Mouse (Mus musculus): ENCODE measurements at regions not wholly inside any gene's neighbourhood (a gene's known extent, or its start where the extent isn't known, plus 50 kb on each side); places are given as distances from the start of the nearest gene placed in this dataset.
"Not testable (repeated sequence)": the region's sequence is repeated elsewhere in the genome, so short reads cannot be mapped to it uniquely, and the experiment has no call there.

- ATAC-seq (ENCODE audit: insufficient read depth, low FRiP score) = no peak
- no peak overlapping the region for H3K27ac ChIP-seq (ENCODE audit: low read length)
- no peaks in the 10 kb centered on the region for H3K9me3 ChIP-seq (replicated peaks; ENCODE audit: control insufficient read depth, low read length)
- H3K9ac ChIP-seq (ENCODE audit: low read length) = no peak overlapping the region
- H3K36me3 ChIP-seq (ENCODE audit: control insufficient read depth, insufficient read depth, low read length) = no peaks in the 10 kb centered on the region
- 64% methylated on average over 7 of the region's 7 CpGs for WGBS
- no peaks in the 10 kb centered on the region for H3K4me1 ChIP-seq (ENCODE audit: control insufficient read depth, insufficient read depth, low read length)
- no peaks in the 10 kb centered on the region for H3K27me3 ChIP-seq (ENCODE audit: control insufficient read depth, insufficient read depth, low read length)
- no peak overlapping the region for H3K4me3 ChIP-seq (replicated peaks; ENCODE audit: low read length)
- H3K4me2 ChIP-seq (ENCODE audit: low read depth, low read length) = no peak overlapping the region
Measured at GRCm38 (mm10) chr8:114004436-114004835, 128.9 kb upstream of the Nudt7 start.

GRCm38 (mm10) chr8:114006587-114006986 is 126.8 kb upstream of the Nudt7 start:
- Histone ChIP-seq H3K4me3 (replicated peaks; ENCODE audit: low read length) (no peak overlapping the region), H3K27me3 (ENCODE audit: control insufficient read depth, insufficient read depth, low read length) (no peaks in the 10 kb centered on the region), H3K4me1 (ENCODE audit: control insufficient read depth, insufficient read depth, low read length) (no peaks in the 10 kb centered on the region), H3K4me2 (ENCODE audit: low read depth, low read length) (no peak overlapping the region), H3K9ac (ENCODE audit: low read length) (no peak overlapping the region), H3K9me3 (replicated peaks; ENCODE audit: control insufficient read depth, low read length) (0 out of 2 replicates have a peak, but pooled peaks cover 4% of the 10 kb centered on the region), H3K27ac (ENCODE audit: low read length) (no peak overlapping the region), H3K36me3 (ENCODE audit: control insufficient read depth, insufficient read depth, low read length) (no peaks in the 10 kb centered on the region)
- WGBS = 78% methylated on average over 5 of the region's 5 CpGs
- no peak for ATAC-seq (ENCODE audit: insufficient read depth, low FRiP score)

GRCm38 (mm10) chr8:114007103-114007502 is 126.3 kb upstream of the Nudt7 start:
- Histone ChIP-seq H3K4me3 (replicated peaks; ENCODE audit: low read length) (no peak overlapping the region), H3K9ac (ENCODE audit: low read length) (no peak overlapping the region), H3K27ac (ENCODE audit: low read length) (no peak overlapping the region), H3K36me3 (ENCODE audit: control insufficient read depth, insufficient read depth, low read length) (no peaks in the 10 kb centered on the region), H3K9me3 (replicated peaks; ENCODE audit: control insufficient read depth, low read length) (0 out of 2 replicates have a peak, but pooled peaks cover 4% of the 10 kb centered on the region), H3K27me3 (ENCODE audit: control insufficient read depth, insufficient read depth, low read length) (no peaks in the 10 kb centered on the region), H3K4me2 (ENCODE audit: low read depth, low read length) (no peak overlapping the region), H3K4me1 (ENCODE audit: control insufficient read depth, insufficient read depth, low read length) (no peaks in the 10 kb centered on the region)
- WGBS = 78% methylated on average over 10 of the region's 10 CpGs
- ATAC-seq (ENCODE audit: insufficient read depth, low FRiP score) = no peak

- H3K9ac ChIP-seq (ENCODE audit: low read length) = no peak overlapping the region
- peak; percentile 56; the same call in 1 of the 2 replicates for ATAC-seq (ENCODE audit: insufficient read depth, low FRiP score)
- H3K4me1 ChIP-seq (ENCODE audit: control insufficient read depth, insufficient read depth, low read length) = peaks cover 5% of the 10 kb centered on the region; the same call in 1 of the 2 replicates
- no peaks in the 10 kb centered on the region for H3K27me3 ChIP-seq (ENCODE audit: control insufficient read depth, insufficient read depth, low read length)
- H3K27ac ChIP-seq (ENCODE audit: low read length) = no peak overlapping the region
- H3K36me3 ChIP-seq (ENCODE audit: control insufficient read depth, insufficient read depth, low read length) = no peaks in the 10 kb centered on the region
- no peak overlapping the region for H3K4me3 ChIP-seq (replicated peaks; ENCODE audit: low read length)
- 31% methylated on average over 5 of the region's 5 CpGs for WGBS
- H3K4me2 ChIP-seq (ENCODE audit: low read depth, low read length) = no peak overlapping the region
- no peaks in the 10 kb centered on the region for H3K9me3 ChIP-seq (replicated peaks; ENCODE audit: control insufficient read depth, low read length)
Measured at GRCm38 (mm10) chr8:114018364-114018763, 115.0 kb upstream of the Nudt7 start.

GRCm38 (mm10) chr8:114030141-114030540 is 103.2 kb upstream of the Nudt7 start:
- not testable (repeated sequence) for H3K9ac ChIP-seq (ENCODE audit: low read length); H3K4me2 ChIP-seq (ENCODE audit: low read depth, low read length); H3K36me3 ChIP-seq (ENCODE audit: control insufficient read depth, insufficient read depth, low read length); ATAC-seq (ENCODE audit: insufficient read depth, low FRiP score); H3K4me1 ChIP-seq (ENCODE audit: control insufficient read depth, insufficient read depth, low read length); H3K27ac ChIP-seq (ENCODE audit: low read length); H3K9me3 ChIP-seq (replicated peaks; ENCODE audit: control insufficient read depth, low read length); H3K4me3 ChIP-seq (replicated peaks; ENCODE audit: low read length); H3K27me3 ChIP-seq (ENCODE audit: control insufficient read depth, insufficient read depth, low read length)
- WGBS = 93% methylated on average over 9 of the region's 9 CpGs

- H3K9ac ChIP-seq (ENCODE audit: low read length) = no peak overlapping the region
- no peaks in the 10 kb centered on the region for H3K27me3 ChIP-seq (ENCODE audit: control insufficient read depth, insufficient read depth, low read length)
- H3K36me3 ChIP-seq (ENCODE audit: control insufficient read depth, insufficient read depth, low read length) = no peaks in the 10 kb centered on the region
- WGBS = 79% methylated on average over 8 of the region's 8 CpGs
- no peak for ATAC-seq (ENCODE audit: insufficient read depth, low FRiP score)
- no peak overlapping the region for H3K4me2 ChIP-seq (ENCODE audit: low read depth, low read length)
- H3K4me3 ChIP-seq (replicated peaks; ENCODE audit: low read length) = no peak overlapping the region
- no peaks in the 10 kb centered on the region for H3K4me1 ChIP-seq (ENCODE audit: control insufficient read depth, insufficient read depth, low read length)
- H3K9me3 ChIP-seq (replicated peaks; ENCODE audit: control insufficient read depth, low read length) = no peaks in the 10 kb centered on the region
- H3K27ac ChIP-seq (ENCODE audit: low read length) = no peak overlapping the region
Measured at GRCm38 (mm10) chr8:114052426-114052825, 80.9 kb upstream of the Nudt7 start.

GRCm38 (mm10) chr8:114063566-114063965 is 69.8 kb upstream of the Nudt7 start:
- no peaks in the 10 kb centered on the region for H3K4me1 ChIP-seq (ENCODE audit: control insufficient read depth, insufficient read depth, low read length)
- no peaks in the 10 kb centered on the region for H3K9me3 ChIP-seq (replicated peaks; ENCODE audit: control insufficient read depth, low read length)
- ATAC-seq (ENCODE audit: insufficient read depth, low FRiP score) = no peak
- no peak overlapping the region for H3K9ac ChIP-seq (ENCODE audit: low read length)
- no peak overlapping the region for H3K27ac ChIP-seq (ENCODE audit: low read length)
- H3K36me3 ChIP-seq (ENCODE audit: control insufficient read depth, insufficient read depth, low read length) = no peaks in the 10 kb centered on the region
- H3K4me3 ChIP-seq (replicated peaks; ENCODE audit: low read length) = no peak overlapping the region
- H3K27me3 ChIP-seq (ENCODE audit: control insufficient read depth, insufficient read depth, low read length) = no peaks in the 10 kb centered on the region
- H3K4me2 ChIP-seq (ENCODE audit: low read depth, low read length) = no peak overlapping the region

GRCm38 (mm10) chr8:114072330-114072729 is 61.0 kb upstream of the Nudt7 start:
- Histone ChIP-seq H3K9ac (ENCODE audit: low read length) (no peak overlapping the region), H3K27me3 (ENCODE audit: control insufficient read depth, insufficient read depth, low read length) (no peaks in the 10 kb centered on the region), H3K27ac (ENCODE audit: low read length) (no peak overlapping the region), H3K4me3 (replicated peaks; ENCODE audit: low read length) (no peak overlapping the region), H3K4me2 (ENCODE audit: low read depth, low read length) (no peak overlapping the region), H3K9me3 (replicated peaks; ENCODE audit: control insufficient read depth, low read length) (no peaks in the 10 kb centered on the region), H3K36me3 (ENCODE audit: control insufficient read depth, insufficient read depth, low read length) (no peaks in the 10 kb centered on the region), H3K4me1 (ENCODE audit: control insufficient read depth, insufficient read depth, low read length) (no peaks in the 10 kb centered on the region)
- ATAC-seq (ENCODE audit: insufficient read depth, low FRiP score) = no peak
- WGBS = 77% methylated on average over 8 of the region's 8 CpGs

GRCm38 (mm10) chr8:114074122-114074521 is 59.2 kb upstream of the Nudt7 start:
- 75% methylated on average over 2 of the region's 2 CpGs for WGBS
- no peak overlapping the region for H3K9ac ChIP-seq (ENCODE audit: low read length)
- H3K4me2 ChIP-seq (ENCODE audit: low read depth, low read length) = no peak overlapping the region
- no peaks in the 10 kb centered on the region for H3K4me1 ChIP-seq (ENCODE audit: control insufficient read depth, insufficient read depth, low read length)
- no peak for ATAC-seq (ENCODE audit: insufficient read depth, low FRiP score)
- no peaks in the 10 kb centered on the region for H3K27me3 ChIP-seq (ENCODE audit: control insufficient read depth, insufficient read depth, low read length)
- no peak overlapping the region for H3K4me3 ChIP-seq (replicated peaks; ENCODE audit: low read length)
- H3K36me3 ChIP-seq (ENCODE audit: control insufficient read depth, insufficient read depth, low read length) = no peaks in the 10 kb centered on the region
- H3K27ac ChIP-seq (ENCODE audit: low read length) = no peak overlapping the region
- H3K9me3 ChIP-seq (replicated peaks; ENCODE audit: control insufficient read depth, low read length) = no peaks in the 10 kb centered on the region

- Histone ChIP-seq H3K27ac (ENCODE audit: low read length) (no peak overlapping the region), H3K4me2 (ENCODE audit: low read depth, low read length) (no peak overlapping the region), H3K9me3 (replicated peaks; ENCODE audit: control insufficient read depth, low read length) (no peaks in the 10 kb centered on the region), H3K4me3 (replicated peaks; ENCODE audit: low read length) (no peak overlapping the region), H3K4me1 (ENCODE audit: control insufficient read depth, insufficient read depth, low read length) (no peaks in the 10 kb centered on the region), H3K9ac (ENCODE audit: low read length) (no peak overlapping the region), H3K36me3 (ENCODE audit: control insufficient read depth, insufficient read depth, low read length) (no peaks in the 10 kb centered on the region), H3K27me3 (ENCODE audit: control insufficient read depth, insufficient read depth, low read length) (no peaks in the 10 kb centered on the region)
- 87% methylated on average over 5 of the region's 5 CpGs for WGBS
- no peak for ATAC-seq (ENCODE audit: insufficient read depth, low FRiP score)
Measured at GRCm38 (mm10) chr8:114076701-114077100, 56.7 kb upstream of the Nudt7 start.
